Mouse (Mus musculus) embryonic fibroblast, embryonic 13.5 days (primary cell): ENCODE results near the gene Acy3.

ENCODE experiments used
- CTCF ChIP-seq: IDR thresholded peaks from 2 replicates; pipeline ENCODE4 v1.5.1; 2011; ENCODE audit warnings: mild to moderate bottlenecking, control low read depth, low read length, moderate library complexity, borderline replicate concordance; ENCODE audit not compliant: insufficient read depth
- POLR2A ChIP-seq: IDR thresholded peaks from 2 replicates; pipeline ENCODE4 v1.6.1; 2011; ENCODE audit warnings: low read depth, mild to moderate bottlenecking, control low read depth, low read length, moderate library complexity

DNA sequence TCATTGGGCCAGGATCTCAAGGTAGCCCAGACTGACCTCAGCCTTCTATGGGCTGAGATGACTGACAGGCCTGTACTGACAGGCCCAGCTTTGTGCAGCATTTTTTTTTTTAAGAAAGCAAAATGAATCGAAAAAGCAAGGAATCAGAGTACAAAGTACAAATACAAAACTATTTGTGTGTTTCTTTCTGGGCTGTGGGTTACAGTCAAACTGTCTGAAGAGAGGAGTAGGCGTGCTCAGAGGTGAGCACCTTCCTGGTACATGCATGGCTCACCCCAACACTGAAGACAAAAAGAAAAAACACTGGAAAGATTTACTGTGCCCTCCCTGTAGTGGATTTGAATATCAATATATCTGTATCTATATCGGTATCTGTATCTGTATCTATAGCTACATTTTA is 38.6 kb upstream of the Acy3 start:
- TF ChIP-seq POLR2A, result no peak
- TF ChIP-seq CTCF, result no peak
